Mouse (Mus musculus) cerebellum, adult 2 months (tissue): Measurements from ENCODE around the gene Amz1.

ENCODE experiments used
- CTCF ChIP-seq: fragments of 200-500 bp; IDR thresholded peaks from 2 replicates; pipeline ENCODE4 v1.5.1; 2011; ENCODE audit warnings: low read depth, mild to moderate bottlenecking, control low read depth, low read length, moderate library complexity, borderline replicate concordance; ENCODE audit not compliant: insufficient read depth
- POLR2A ChIP-seq: fragments of 200-500 bp; IDR thresholded peaks from 2 replicates; pipeline ENCODE4 v1.6.1; 2011; ENCODE audit warnings: low read length, control low read depth, borderline replicate concordance; ENCODE audit not compliant: insufficient read depth

- no peak for TF ChIP-seq POLR2A
- TF ChIP-seq CTCF: no peak
Observed at GRCm38 (mm10) chr5:140762540-140762939, 38.6 kb downstream of the Amz1 start.
